Mouse (Mus musculus) embryo, embryonic 11 days (tissue): ENCODE data around the gene Slc7a6.
"Not testable (repeated sequence)": the region's sequence is repeated elsewhere in the genome, so short reads cannot be mapped to it uniquely, and the experiment has no call there.

ENCODE experiments used
- DNase-seq: peaks from one replicate; pipeline ENCODE4 v3.0.0-alpha.2; 2015

Gene Slc7a6

GRCm38 (mm10) chr8:106189162-106189561, 20.5 kb downstream of the Slc7a6 start:
- DNase-seq = no peak

- DNase-seq = no peak
Observed at GRCm38 (mm10) chr8:106191639-106192038, 23.0 kb downstream of the Slc7a6 start.

DNA sequence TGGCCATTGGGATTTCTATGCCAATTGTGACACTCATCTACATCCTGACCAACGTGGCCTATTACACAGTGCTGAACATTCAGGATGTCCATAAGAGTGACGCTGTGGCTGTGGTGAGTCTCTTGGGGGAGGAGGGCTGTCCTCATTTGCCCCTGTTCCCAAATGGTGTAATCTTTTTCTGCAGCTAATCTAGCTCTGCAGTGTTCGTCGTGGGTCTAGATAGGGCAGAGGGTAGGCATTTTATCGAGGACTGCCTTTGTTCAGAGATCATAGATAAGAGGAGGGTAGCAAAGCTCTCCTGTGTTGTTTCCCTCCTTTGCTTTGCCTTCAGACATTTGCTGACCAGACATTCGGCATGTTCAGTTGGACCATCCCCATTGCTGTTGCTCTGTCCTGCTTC, 24.5 kb downstream of the Slc7a6 start:
- no peak for DNase-seq

GRCm38 (mm10) chr8:106194062-106194461, 25.4 kb downstream of the Slc7a6 start:
- DNase-seq = no peak

DNA sequence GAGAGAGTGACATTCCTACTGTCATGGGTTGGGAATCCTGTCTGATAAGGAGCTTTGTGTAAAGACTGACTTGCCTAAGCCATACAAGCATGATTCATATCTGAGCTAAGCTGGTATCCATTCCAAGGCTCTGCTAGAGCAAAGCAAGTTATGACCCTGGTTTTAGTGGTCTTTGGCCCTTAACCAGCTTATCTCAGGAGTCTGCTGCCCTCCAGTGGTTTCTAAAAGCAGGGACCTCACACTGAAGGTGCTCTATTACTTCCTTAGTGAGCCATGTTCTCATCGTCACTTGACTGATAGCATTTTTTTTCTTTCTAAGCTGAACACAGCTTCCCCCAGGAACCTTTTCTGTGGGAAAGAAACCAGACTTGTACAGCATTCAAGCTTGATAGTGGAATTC, 30.1 kb downstream of the Slc7a6 start:
- peak; percentile 58 for DNase-seq

DNA sequence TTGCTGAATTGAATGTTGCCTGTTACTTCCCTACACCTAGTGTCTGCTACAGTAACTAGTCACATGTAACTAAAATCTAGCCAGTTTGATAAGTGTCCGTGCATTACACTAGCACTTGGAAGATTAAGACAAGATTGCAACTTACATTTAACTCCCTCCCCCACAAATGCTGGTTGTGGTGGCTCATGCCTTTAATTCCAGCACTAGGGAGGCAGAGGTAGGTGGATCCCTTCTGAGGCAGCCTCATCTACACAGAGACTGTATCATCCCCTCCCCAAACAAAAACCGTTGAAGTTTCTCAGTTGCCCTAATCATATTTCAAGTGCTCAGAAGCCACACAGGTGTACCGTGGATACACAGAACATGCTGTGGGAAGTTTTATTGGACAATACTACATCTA, 30.9 kb downstream of the Slc7a6 start:
- DNase-seq = not testable (repeated sequence)

- DNase-seq = peak; percentile 71
Observed at GRCm38 (mm10) chr8:106210035-106210731, 41.5 kb downstream of the Slc7a6 start.

GRCm38 (mm10) chr8:106210821-106211345, 42.2 kb downstream of the Slc7a6 start, which contains the start of the genes Slc7a6os and Prmt7:
Gene Slc7a6os, minus strand, starts transcription at chr8:106210935.
Gene Prmt7, plus strand, starts transcription at chr8:106210936.
- DNase-seq = peak; percentile 99

- DNase-seq = no peak
Observed at GRCm38 (mm10) chr8:106211421-106211820, 42.8 kb downstream of the Slc7a6 start.

DNA sequence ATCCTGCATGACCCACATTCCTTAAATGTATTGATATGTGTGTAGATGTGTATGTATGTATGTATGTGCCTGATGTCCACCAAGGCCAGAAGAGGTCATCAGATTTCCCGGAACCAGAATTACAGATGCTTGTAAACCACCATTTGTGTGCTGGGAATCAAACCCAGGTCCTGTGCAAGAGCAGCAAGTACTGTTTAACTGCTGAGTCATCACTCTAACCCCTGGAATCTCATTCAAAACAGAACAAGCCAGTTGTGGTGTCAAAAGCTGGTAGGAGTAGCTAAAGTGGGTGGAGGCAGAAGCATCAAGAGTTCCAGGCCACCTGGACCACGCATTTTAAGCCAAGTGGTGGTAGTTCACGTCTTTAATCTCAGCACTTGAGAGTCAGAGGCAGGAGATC, 45.3 kb downstream of the Slc7a6 start:
- DNase-seq = no peak

DNA sequence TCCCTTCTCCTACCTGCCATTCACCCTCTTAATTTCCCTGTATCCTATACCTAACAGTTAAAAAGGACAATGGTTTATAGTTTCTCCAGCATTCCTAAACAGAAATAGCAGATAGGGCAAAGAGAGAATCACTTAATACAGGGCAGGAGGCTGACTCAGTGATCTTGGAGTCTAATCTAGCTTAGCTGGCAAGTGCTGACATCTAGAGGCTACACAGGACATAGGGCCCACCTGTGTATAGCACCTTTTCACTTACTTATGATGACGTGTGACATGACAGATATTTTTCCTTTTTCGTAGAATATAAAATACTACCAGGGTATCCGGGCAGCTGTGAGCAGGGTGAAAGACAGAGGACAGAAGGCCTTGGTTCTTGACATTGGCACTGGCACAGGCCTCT, 51.0 kb downstream of the Slc7a6 start:
- no peak for DNase-seq

GRCm38 (mm10) chr8:106226589-106226988, 57.9 kb downstream of the Slc7a6 start:
- DNase-seq = peak; percentile 75

DNA sequence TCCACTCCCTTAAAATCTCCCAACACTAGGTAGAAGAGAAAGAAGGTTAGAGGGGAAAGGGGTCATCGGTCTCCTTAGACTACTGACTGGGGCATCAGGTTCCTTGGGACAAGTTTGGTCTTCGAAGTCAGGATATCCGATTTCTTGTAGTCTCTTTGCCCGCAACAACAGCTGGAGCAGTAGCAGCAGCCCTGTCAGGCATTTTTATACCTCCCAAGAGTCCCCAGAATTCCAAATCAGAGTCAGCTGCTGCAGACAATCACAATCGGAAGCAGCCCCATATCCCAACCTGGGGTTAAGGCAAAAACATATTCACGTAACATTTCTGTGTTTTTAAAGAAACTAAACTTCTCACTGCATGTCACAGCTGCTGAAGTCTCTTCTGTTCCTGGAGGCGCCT, 62.9 kb downstream of the Slc7a6 start:
- no peak for DNase-seq

DNA sequence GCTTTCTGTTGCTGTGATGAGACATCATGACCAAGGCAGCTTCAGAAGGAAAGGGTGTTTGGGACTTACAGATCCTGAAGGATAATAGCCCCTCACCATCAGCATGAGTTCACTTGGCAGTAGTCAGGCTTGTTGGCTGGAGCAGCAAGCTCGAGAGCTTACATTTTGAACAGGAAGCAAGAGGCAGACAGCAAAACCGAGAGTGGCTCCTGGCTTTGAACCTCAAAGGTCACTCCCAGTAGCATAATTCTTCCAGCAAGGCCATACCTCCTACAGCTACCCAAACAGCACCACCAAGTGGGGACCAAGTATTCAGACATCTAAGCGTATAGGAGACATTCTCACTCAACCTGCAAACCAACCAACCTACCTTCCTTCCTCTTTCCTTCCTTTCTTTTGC, 64.1 kb downstream of the Slc7a6 start:
- no peak for DNase-seq

- no peak for DNase-seq
Observed at GRCm38 (mm10) chr8:106234567-106235261, 66.1 kb downstream of the Slc7a6 start.

- DNase-seq = no peak
Observed at GRCm38 (mm10) chr8:106237106-106237505, 68.4 kb downstream of the Slc7a6 start.
